Mouse (Mus musculus) heart, adult 8-10 months (tissue): ENCODE results near the gene Odaph. TPM values are rescaled to one million over a fixed set of nuclear protein-coding genes. Genes with fewer than 3 reads are reported as not detected.
A peak's percentile ranks its signal among the peaks of the same experiment; 100 is the strongest.
"Not testable (repeated sequence)": the region's sequence is repeated elsewhere in the genome, so short reads cannot be mapped to it uniquely, and the experiment has no call there.

Experiments
- DNase-seq: peaks from one replicate; pipeline ENCODE4 v3.0.0; 2022; ENCODE audit warnings: low spot score
- total RNA-seq, 4 experiments: library from RNA; stranded (reverse); gene quantifications; 2 replicates each; pipeline ENCODE4 v1.2.4; 2022

Odaph gene
- total RNA-seq = not detected

DNA sequence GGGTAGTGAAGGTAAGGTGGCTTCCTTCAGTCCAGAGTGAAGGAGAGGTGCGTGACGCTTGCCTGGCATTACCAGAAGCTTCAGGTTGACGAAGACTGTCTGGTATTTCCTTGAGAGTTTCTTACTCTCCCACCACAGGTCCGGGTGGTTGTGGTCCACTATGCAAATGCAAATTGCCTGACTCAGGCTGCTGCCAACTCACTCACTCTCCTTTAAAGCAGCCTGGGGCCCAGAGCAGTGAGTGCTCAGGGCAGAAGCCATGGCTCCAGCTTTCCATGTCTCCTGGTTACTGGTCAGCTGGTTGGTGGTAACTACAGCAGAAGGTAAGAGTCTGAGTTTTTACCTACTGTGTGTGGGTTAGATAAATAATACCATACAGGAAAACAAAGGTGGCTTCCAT lies at the start of gene Odaph:
Gene Odaph (plus strand): TSS at position 240 of the 400 bp plus-strand sequence.
- no peak for DNase-seq

DNA sequence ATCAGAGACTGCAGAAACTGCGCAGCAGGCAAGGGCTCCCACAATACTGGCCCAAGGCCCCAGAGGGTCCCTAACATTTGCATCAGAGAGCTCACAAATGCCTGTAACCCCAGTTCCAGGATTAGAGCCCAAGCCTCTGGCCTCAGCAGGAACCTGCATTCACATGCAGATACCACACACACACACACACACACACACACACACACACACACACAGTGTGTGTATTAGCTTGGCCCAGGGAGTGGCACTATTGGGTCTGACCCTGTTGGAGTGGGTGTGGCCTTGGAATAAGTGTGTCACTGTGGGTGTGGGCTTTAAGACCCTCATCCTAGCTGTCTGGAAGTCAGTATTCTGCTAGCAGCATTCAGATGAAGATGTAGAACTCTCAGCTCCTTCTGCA lies 41.7 kb upstream of the Odaph start:
- DNase-seq = not testable (repeated sequence)

GRCm38 (mm10) chr5:91947008-91947407 lies 40.3 kb upstream of the Odaph start:
- DNase-seq = no peak

DNA sequence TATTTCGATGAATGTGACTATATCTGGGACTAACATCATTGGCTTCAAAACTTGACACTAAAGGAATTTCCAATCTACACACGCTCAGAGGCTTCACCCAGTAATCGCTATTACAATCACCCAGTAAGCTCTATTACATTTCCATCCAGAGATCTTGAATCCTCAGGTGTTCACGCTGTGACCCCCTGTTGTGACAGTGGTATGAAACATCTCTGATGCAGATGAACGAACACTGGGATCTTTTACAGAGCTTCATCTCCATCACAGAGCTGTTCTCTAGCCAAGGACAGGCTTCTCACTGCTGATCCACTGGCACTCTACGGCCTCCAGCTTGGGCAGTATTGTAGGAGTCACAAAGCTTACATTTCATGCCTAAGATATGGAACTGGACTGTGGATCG lies 37.8 kb upstream of the Odaph start:
- DNase-seq = no peak

DNA sequence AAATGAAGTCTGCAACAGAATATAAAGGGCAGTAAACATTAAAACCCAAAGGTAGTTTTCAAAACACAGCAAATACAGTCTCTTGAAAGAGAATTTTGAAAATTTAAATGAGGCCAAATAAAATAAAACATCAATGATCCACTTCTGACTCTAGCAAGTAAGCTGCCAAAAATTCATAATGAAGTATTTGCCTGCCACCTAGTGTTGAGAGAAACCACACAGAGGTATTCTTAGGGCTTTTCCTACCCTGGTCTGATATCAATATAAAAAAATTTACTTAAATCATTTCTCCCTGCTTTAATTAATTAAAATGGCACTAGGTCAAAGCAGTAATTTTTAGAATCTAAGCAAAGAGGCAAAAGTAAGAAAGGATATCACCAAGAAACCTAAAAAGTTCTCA lies 35.9 kb upstream of the Odaph start:
- DNase-seq = peak; percentile 12

- no peak for DNase-seq
Measured at GRCm38 (mm10) chr5:91956991-91957760, 30.1 kb upstream of the Odaph start.

DNA sequence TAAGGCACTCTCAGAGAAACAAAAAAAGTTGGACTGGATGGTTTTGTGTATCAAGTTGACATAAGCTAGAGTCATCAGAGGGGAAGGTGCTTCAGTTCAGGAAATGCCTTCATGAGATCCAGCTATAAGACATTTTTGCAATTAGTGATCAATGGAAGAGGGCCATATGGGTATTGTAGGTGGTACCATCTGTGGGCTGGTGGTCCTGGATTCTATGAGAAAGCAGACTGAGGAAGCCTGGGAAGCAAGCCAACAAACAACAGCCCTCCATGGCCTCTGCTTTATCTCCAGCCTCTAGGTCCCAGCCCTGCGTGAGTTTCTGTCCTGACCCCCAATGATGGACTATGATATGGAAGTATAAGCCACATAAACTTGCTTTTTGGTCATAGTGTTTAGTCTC lies 28.2 kb upstream of the Odaph start:
- DNase-seq = no peak

DNA sequence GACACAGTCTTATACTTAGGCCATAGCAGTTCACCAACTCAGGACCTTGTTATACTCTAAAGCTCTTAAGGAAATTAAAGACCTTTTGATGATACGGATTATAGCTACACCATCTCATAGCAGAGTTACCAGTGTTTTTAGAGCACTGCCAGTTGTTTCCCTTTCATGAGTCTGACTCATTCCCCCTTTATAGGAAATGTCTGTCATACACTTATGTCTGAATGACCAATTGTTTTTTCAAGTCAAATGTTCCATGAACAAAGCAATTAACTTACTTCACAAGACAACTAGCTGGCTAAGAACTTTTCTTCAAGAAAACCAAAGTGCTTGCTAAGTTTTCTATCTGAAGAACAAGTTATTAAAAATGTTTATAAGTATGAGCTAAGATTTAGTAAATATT lies 27.3 kb upstream of the Odaph start:
- DNase-seq = no peak

- DNase-seq = peak; percentile 23
Measured at GRCm38 (mm10) chr5:91960606-91961254, 26.5 kb upstream of the Odaph start.

DNA sequence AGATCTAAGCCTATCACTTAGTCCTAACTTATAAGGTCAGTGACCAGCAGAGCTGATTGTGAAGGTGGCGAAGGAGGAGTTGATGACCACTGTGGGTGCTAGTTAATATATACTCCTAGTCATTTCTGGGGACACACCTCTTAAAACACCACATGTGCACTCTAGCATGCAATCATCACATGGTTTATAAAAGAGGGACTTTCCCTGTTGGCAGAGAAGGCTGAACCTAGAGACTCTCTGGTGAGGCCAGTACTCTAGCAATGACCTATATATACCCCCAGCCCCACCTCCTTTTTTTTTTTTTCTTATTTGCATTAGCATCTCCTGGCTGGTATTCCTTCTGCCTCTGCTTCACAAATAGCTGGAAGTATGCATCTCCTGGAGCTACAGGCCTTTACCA lies 25.9 kb upstream of the Odaph start:
- peak; percentile 12 for DNase-seq

DNA sequence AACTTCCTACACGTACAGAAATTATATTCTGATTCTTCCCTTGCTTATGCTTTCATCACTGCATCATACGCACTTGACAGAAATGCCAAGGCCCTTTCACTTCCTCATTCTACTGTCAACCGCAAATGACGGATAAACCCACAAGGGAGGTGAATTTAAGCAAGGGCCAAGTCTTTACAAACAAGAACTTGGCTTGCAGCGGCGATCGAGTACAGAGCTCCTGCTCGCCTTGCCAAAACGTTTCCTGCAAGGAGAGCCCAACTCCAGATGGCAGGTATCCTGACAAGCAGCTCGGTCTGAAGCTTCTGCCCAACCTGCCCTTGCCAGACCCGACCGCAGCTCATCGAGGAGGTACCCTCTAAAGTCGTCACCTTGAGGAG lies 25.0 kb upstream of the Odaph start:
- peak; percentile 71 for DNase-seq

DNA sequence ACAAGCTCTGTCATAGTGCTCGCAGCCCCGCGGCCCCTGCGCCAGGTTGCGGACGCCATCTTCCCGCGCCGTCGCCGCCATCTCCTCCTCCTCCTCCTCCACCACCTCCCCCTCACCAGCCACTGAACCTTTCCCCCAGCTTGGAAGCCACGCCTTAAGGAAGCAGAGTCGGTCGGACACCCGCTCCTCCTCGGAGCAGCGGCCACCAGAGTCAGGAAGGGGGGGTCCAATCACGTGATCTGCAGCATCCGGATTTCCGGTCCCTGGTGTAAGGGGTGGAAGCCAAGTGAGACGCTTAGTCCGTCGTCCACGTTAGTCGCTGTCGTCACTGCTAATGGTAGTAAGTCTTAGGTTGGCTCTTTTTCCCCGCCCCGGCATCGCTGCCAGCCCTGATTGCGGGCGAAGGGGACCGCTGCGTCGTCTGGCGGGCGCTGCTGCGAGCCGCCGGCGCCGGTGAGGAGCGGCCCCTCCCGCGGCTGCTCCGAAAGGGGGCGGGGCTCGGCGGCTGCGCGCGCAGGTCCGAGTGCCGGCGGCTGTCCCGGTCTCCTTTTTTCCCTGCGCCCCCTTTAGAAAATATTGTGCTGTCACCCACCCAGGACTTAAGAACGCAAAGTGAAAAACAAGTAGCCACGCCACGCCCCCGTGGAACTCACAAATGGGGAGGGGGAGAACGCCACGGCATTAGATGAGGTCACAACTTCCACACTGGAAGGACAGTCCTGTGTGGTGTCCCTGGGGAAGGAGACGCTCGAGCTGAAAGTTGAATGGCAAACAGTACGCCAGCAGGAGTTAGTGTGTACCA lies 24.4 kb upstream of the Odaph start, which contains the start of gene Rchy1:
Gene Rchy1 (minus strand): TSS at position 430 of the 802 bp plus-strand sequence.
- peak; percentile 97 for DNase-seq

GRCm38 (mm10) chr5:91972046-91972445 lies 15.2 kb upstream of the Odaph start:
- DNase-seq = no peak

DNA sequence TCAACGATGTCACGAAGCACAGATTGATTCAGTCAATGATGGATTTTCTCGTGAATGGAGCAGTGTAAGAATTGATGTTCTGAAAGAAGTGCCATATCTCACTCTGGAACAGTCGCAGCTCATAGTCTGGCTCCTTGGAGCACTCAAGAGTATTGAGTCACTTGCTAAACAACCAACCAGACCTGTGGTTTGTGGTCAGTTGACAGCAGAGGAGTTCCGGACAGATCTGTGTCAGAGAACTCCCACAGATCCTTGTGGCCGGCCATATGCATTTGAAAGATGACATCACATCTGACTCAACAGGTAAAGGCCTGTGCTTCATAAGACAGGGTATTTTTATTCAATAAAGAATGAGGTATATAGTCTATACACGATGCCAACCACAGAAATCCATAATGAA lies 13.3 kb upstream of the Odaph start:
- DNase-seq = no peak

DNA sequence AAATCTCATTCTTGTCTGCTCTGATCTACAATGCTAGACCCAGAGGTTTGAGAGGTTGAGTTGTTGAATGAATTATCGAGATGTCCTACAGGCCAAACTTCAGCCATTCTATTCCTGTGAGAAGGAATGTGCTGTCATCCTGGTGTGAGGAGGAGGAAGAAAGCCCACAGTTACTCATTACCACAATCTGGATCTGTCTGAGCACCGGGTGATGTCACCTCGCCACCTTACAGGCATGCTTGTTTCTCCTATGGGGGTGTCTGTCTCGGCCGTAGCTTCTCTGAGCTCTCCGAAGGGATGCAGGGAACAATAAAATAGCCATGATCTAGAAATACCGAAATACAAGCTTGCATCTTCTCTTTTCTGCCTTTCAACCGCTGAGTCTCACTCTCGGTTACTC lies 11.5 kb upstream of the Odaph start:
- DNase-seq = no peak

DNA sequence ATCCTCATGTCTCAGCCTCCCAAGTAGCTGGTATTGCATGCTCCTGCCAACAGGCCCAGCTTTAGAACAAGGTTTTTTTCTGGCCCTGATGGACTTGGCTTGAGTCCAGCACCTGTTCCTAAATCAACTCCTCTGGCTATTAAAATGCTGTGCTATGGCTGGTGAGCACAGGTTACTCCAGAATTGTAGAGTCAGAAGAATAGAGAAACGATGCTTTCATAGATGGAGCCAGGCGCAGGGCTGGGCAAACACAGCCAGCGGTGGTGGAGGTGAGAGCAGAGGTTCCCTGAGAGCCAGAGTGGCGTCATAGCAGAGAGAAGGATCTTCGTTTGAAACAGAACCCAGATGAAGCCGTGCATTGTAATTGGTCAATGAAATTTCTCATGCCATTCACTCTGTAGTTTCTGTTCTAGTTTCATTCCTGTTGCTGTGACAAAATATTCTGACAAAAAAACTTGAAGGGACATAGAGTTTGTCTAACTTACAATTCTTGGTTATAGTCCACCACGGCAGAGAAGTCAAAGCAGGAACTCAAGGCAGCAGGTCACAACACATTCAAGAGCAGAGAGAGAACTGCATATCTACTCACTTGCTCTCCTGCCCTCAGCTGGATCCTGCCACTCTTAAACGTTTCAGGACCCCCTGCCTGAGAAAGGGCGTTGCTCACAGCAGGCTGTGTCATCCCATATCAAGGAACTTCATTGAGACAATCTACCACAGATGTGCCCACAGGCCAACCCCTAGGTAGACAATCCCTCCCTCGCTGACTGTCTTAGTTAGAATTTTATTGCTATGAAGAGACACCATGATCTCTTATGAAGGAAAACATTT lies 10.5 kb upstream of the Odaph start:
- no peak for DNase-seq

- no peak for DNase-seq
Measured at GRCm38 (mm10) chr5:91977397-91977770, 9.9 kb upstream of the Odaph start.

DNA sequence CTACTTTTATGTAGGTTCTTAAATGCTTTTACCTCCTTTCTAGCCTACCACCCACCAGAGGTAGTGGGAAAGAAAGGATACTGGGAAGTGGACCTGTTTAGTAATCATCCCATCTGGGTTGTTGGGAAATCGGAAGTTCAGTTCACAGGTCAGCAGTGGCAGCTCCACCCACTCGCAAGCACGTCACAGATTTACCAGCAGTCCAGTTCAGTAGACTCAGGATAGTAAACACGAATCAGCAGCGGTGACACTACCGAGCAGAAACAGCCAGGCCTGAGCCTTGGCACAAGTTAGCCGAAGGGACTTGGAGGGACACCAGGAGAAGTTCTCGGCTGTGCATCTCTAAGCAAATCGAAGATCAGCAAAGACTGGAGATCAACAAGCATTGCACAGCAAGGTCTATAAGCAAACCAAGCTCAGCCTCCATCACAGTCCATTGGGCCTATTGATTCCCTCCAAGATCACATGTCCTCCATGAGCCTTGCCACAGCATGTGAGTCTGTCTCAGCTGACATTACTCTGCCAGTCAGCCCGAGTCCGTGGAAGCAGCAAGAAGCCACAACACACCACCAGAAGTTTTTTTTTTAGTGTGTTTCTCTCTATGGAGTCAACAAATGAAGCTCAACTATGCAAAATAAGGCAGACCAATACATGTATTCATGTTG lies 6.0 kb upstream of the Odaph start:
- no peak for DNase-seq

GRCm38 (mm10) chr5:91983490-91983889 lies 3.8 kb upstream of the Odaph start:
- DNase-seq = no peak

- DNase-seq = no peak
Measured at GRCm38 (mm10) chr5:91985721-91986120, 1.6 kb upstream of the Odaph start.

DNA sequence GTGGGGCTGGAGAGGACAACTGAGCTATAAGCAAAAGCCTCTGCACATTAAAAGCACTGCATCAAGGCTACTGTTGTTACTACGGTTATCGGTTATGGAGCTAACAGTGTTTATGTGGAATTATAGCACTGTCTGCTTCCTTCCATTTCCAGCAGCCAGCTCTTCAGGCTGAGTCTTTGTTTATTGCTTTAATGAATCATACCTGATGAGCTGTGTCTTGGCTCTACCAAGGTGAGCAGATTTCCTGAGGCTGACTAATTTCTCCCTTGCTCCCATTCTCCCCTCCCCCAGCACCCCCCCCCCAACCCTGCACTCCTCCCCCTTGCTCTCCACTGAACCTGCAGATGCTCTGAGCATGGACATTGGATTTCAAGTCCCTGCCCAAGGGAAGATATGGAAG lies 524 bp downstream of the Odaph start:
- no peak for DNase-seq
